Mouse (Mus musculus): ENCODE measurements around the gene Asic2.

The Asic2 gene

GRCm38 (mm10) chr11:80886365-80886764 lies 1081.9 kb downstream of the Asic2 start:
- no peak for DNase-seq

GRCm38 (mm10) chr11:80884521-80885231 lies 1083.6 kb downstream of the Asic2 start:
- peak; percentile 74 for DNase-seq

- peak; percentile 47 for DNase-seq
Measured at GRCm38 (mm10) chr11:80882229-80882810, 1085.9 kb downstream of the Asic2 start.

GRCm38 (mm10) chr11:80878026-80878425 lies 1090.2 kb downstream of the Asic2 start:
- DNase-seq = peak; percentile 45

- peak; percentile 92 for DNase-seq
Measured at GRCm38 (mm10) chr11:80877131-80877651, 1091.1 kb downstream of the Asic2 start.

GRCm38 (mm10) chr11:80872509-80873474 lies 1095.5 kb downstream of the Asic2 start:
- DNase-seq = peak; percentile 69

- no peak for DNase-seq
Measured at GRCm38 (mm10) chr11:80868039-80868438, 1100.2 kb downstream of the Asic2 start.

GRCm38 (mm10) chr11:80862941-80863340 lies 1105.3 kb downstream of the Asic2 start:
- DNase-seq = no peak

GRCm38 (mm10) chr11:80858065-80858464 lies 1110.2 kb downstream of the Asic2 start, which contains the start of gene Spaca3:
TSS of gene Spaca3 (plus strand) at chr11:80858365.
- no peak for DNase-seq

GRCm38 (mm10) chr11:80856827-80857226 lies 1111.4 kb downstream of the Asic2 start:
- DNase-seq = no peak

- DNase-seq = no peak
Measured at GRCm38 (mm10) chr11:80854908-80855307, 1113.3 kb downstream of the Asic2 start.

GRCm38 (mm10) chr11:80854430-80854829 lies 1113.8 kb downstream of the Asic2 start:
- no peak for DNase-seq

GRCm38 (mm10) chr11:80853014-80853413 lies 1115.2 kb downstream of the Asic2 start:
- no peak for DNase-seq

- DNase-seq = no peak
Measured at GRCm38 (mm10) chr11:80851859-80852258, 1116.4 kb downstream of the Asic2 start.

GRCm38 (mm10) chr11:80848131-80848530 lies 1120.1 kb downstream of the Asic2 start:
- DNase-seq = no peak

GRCm38 (mm10) chr11:80846115-80846514 lies 1122.1 kb downstream of the Asic2 start:
- DNase-seq = no peak

GRCm38 (mm10) chr11:80845486-80845885 lies 1122.8 kb downstream of the Asic2 start:
- no peak for DNase-seq

GRCm38 (mm10) chr11:80843435-80843834 lies 1124.8 kb downstream of the Asic2 start:
- no peak for DNase-seq

GRCm38 (mm10) chr11:80838724-80839123 lies 1129.5 kb downstream of the Asic2 start:
- DNase-seq = no peak

GRCm38 (mm10) chr11:80835841-80836240 lies 1132.4 kb downstream of the Asic2 start:
- DNase-seq = no peak

- no peak for DNase-seq
Measured at GRCm38 (mm10) chr11:80835395-80835794, 1132.9 kb downstream of the Asic2 start.

All from cerebellum, adult 9-11 months (tissue).